Mouse (Mus musculus) liver, embryonic 11.5 days (tissue): ENCODE data around the gene Daam1. TPM values are rescaled to one million over a fixed set of nuclear protein-coding genes. Genes with fewer than 3 reads are reported as not detected.

Source experiments
- ATAC-seq: fragments of 200-750 bp; cut with Nextera tagmentation; replicated peaks from 2 replicates; pipeline ENCODE4 v1.8.0; 2017; ENCODE audit warnings: moderate number of reproducible peaks, mild to moderate bottlenecking, moderate TSS enrichment, moderate library complexity; ENCODE audit not compliant: low FRiP score
- DNase-seq: peaks from one replicate; pipeline ENCODE4 v3.0.0-alpha.2; 2017; ENCODE audit warnings: low spot score
- H3K27ac ChIP-seq: fragments of 300-500 bp; sonication (generic); 2 replicates; pipeline ENCODE4 v1.5.1; 2014; ENCODE audit warnings: mild to moderate bottlenecking, low read depth, low read length, control low read depth
- H3K27me3 ChIP-seq: fragments of 300-500 bp; sonication (generic); replicated peaks from 2 replicates; pipeline ENCODE4 v1.6.1; 2014; ENCODE audit warnings: low read length, mixed read lengths; ENCODE audit not compliant: control insufficient read depth, insufficient read depth
- H3K36me3 ChIP-seq: fragments of 300-500 bp; sonication (generic); 2 replicates; pipeline ENCODE4 v1.6.1; 2014; ENCODE audit warnings: mild to moderate bottlenecking, low read length, moderate library complexity, mixed read lengths; ENCODE audit not compliant: control insufficient read depth, insufficient read depth
- H3K4me1 ChIP-seq: fragments of 300-500 bp; sonication (generic); replicated peaks from 2 replicates; pipeline ENCODE4 v1.6.1; 2014; ENCODE audit warnings: low read length, mixed read lengths; ENCODE audit not compliant: control insufficient read depth, insufficient read depth
- H3K4me2 ChIP-seq: fragments of 300-500 bp; sonication (generic); 2 replicates; pipeline ENCODE4 v1.6.1; 2014; ENCODE audit warnings: mild to moderate bottlenecking, control low read depth, moderate library complexity
- H3K4me3 ChIP-seq: fragments of 300-500 bp; sonication (generic); 2 replicates; pipeline ENCODE4 v1.5.1; 2014; ENCODE audit warnings: low read depth, low read length, control low read depth
- H3K9ac ChIP-seq: fragments of 300-500 bp; sonication (generic); 2 replicates; pipeline ENCODE4 v1.6.1; 2014; ENCODE audit warnings: low read depth, low read length, control low read depth
- H3K9me3 ChIP-seq: fragments of 300-500 bp; sonication (generic); 2 replicates; pipeline ENCODE4 v1.6.1; 2016; ENCODE audit warnings: low read length, inconsistent platforms, mixed read lengths; ENCODE audit not compliant: control insufficient read depth
- WGBS: fragments of 180-500 bp; shearing (Covaris S2); extraction: QIAGEN DNeasy Blood & Tissue Kit; methylation state at CpG from one replicate; pipeline ENCODE4 v1.1.7; 2014; 5-methylcytosine and 5-hydroxymethylcytosine counted together
- polyA plus RNA-seq: library from polyadenylated mRNA; unstranded; fragments of >200 nt; fragmentation: Nextera tagmentation; extraction: Ambion mirVana; gene quantifications from 2 replicates; pipeline ENCODE4 v1.2.1, GENCODE M21; 2014

Gene Daam1
- polyA plus RNA-seq, 1 experiment from 2014 or later: 15.2 TPM

GRCm38 (mm10) chr12:71928092-71928491, 97.2 kb downstream of the Daam1 start:
- WGBS: 88% methylated on average over 6 of the region's 6 CpGs
- H3K27ac ChIP-seq: no peak overlapping the region
- peaks cover 31% of the 10 kb centered on the region for H3K4me1 ChIP-seq
- DNase-seq (no peak), ATAC-seq (no peak)
- no peaks in the 10 kb centered on the region for H3K27me3 ChIP-seq
- no peaks in the 10 kb centered on the region for H3K36me3 ChIP-seq
- no peaks in the 10 kb centered on the region for H3K9me3 ChIP-seq
- H3K4me2 ChIP-seq: no peak overlapping the region
- H3K9ac ChIP-seq: no peak overlapping the region
- H3K4me3 ChIP-seq: no peak overlapping the region

GRCm38 (mm10) chr12:71929876-71930275, 99.0 kb downstream of the Daam1 start:
- Histone ChIP-seq H3K36me3 (no peaks in the 10 kb centered on the region), H3K27me3 (no peaks in the 10 kb centered on the region), H3K4me1 (peaks cover 38% of the 10 kb centered on the region), H3K27ac (no peak overlapping the region; the same call in 1 of the 2 replicates), H3K9me3 (no peaks in the 10 kb centered on the region), H3K4me3 (no peak overlapping the region), H3K9ac (no peak overlapping the region), H3K4me2 (peak overlapping the region; percentile 18)
- DNase-seq (no peak), ATAC-seq (peak; percentile 76)
- 56% methylated on average over 2 of the region's 2 CpGs for WGBS

GRCm38 (mm10) chr12:71932433-71933386, 101.8 kb downstream of the Daam1 start:
- ATAC-seq (peak; percentile 94), DNase-seq (peak; percentile 40)
- Histone ChIP-seq H3K9ac (no peak overlapping the region), H3K9me3 (no peaks in the 10 kb centered on the region), H3K36me3 (peaks cover 5% of the 10 kb centered on the region; the same call in 1 of the 2 replicates), H3K4me2 (0 out of 2 replicates have a peak overlapping the region, but pooled peaks have one; percentile 12), H3K27me3 (no peaks in the 10 kb centered on the region), H3K27ac (peak overlapping the region; percentile 75), H3K4me3 (no peak overlapping the region), H3K4me1 (peaks cover 38% of the 10 kb centered on the region)
- 41% methylated on average over 9 of the region's 9 CpGs for WGBS

- DNase-seq: no peak
- 86% methylated on average over 6 of the region's 6 CpGs for WGBS
- ATAC-seq: no peak
- H3K36me3 ChIP-seq: peaks cover 5% of the 10 kb centered on the region; the same call in 1 of the 2 replicates
- peak overlapping the region; percentile 19; the same call in 1 of the 2 replicates for H3K27ac ChIP-seq
- no peaks in the 10 kb centered on the region for H3K9me3 ChIP-seq
- H3K9ac ChIP-seq: no peak overlapping the region
- no peak overlapping the region for H3K4me2 ChIP-seq
- H3K27me3 ChIP-seq: no peaks in the 10 kb centered on the region
- H3K4me3 ChIP-seq: no peak overlapping the region
- peaks cover 36% of the 10 kb centered on the region for H3K4me1 ChIP-seq
Observed at GRCm38 (mm10) chr12:71933989-71934645, 103.2 kb downstream of the Daam1 start.

- H3K27me3 ChIP-seq: no peaks in the 10 kb centered on the region
- H3K4me3 ChIP-seq: no peak overlapping the region
- 63% methylated on average over 1 of the region's 1 CpGs for WGBS
- H3K36me3 ChIP-seq: peaks cover 5% of the 10 kb centered on the region; the same call in 1 of the 2 replicates
- H3K9me3 ChIP-seq: no peaks in the 10 kb centered on the region
- ATAC-seq (no peak), DNase-seq (no peak)
- peak overlapping the region; percentile 19; the same call in 1 of the 2 replicates for H3K27ac ChIP-seq
- no peak overlapping the region for H3K4me2 ChIP-seq
- H3K9ac ChIP-seq: no peak overlapping the region
- peaks cover 20% of the 10 kb centered on the region for H3K4me1 ChIP-seq
Observed at GRCm38 (mm10) chr12:71936636-71937035, 105.8 kb downstream of the Daam1 start.

- ATAC-seq (no peak), DNase-seq (no peak)
- H3K36me3 ChIP-seq: peaks cover 8% of the 10 kb centered on the region; the same call in 1 of the 2 replicates
- peaks cover 17% of the 10 kb centered on the region for H3K4me1 ChIP-seq
- no peak overlapping the region for H3K9ac ChIP-seq
- H3K27me3 ChIP-seq: no peaks in the 10 kb centered on the region
- H3K4me2 ChIP-seq: no peak overlapping the region
- 89% methylated on average over 5 of the region's 5 CpGs for whole genome bisulfite sequencing
- H3K27ac ChIP-seq: no peak overlapping the region
- H3K4me3 ChIP-seq: no peak overlapping the region
- no peaks in the 10 kb centered on the region for H3K9me3 ChIP-seq
Observed at GRCm38 (mm10) chr12:71938513-71938912, 107.6 kb downstream of the Daam1 start.

GRCm38 (mm10) chr12:71941290-71941689, 110.4 kb downstream of the Daam1 start:
- H3K4me3 ChIP-seq: no peak overlapping the region
- no peak overlapping the region for H3K27ac ChIP-seq
- ATAC-seq: no peak
- DNase-seq: no peak
- WGBS: 93% methylated on average over 5 of the region's 5 CpGs
- H3K36me3 ChIP-seq: peaks cover 14% of the 10 kb centered on the region; the same call in 1 of the 2 replicates
- no peak overlapping the region for H3K9ac ChIP-seq
- H3K9me3 ChIP-seq: no peaks in the 10 kb centered on the region
- peaks cover 12% of the 10 kb centered on the region for H3K4me1 ChIP-seq
- no peaks in the 10 kb centered on the region for H3K27me3 ChIP-seq
- H3K4me2 ChIP-seq: no peak overlapping the region

GRCm38 (mm10) chr12:71943112-71943511, 112.2 kb downstream of the Daam1 start:
- Histone ChIP-seq H3K36me3 (peaks cover 13% of the 10 kb centered on the region; the same call in 1 of the 2 replicates), H3K9me3 (no peaks in the 10 kb centered on the region), H3K27me3 (no peaks in the 10 kb centered on the region), H3K9ac (no peak overlapping the region), H3K4me3 (no peak overlapping the region), H3K4me2 (no peak overlapping the region), H3K27ac (no peak overlapping the region), H3K4me1 (peaks cover 12% of the 10 kb centered on the region)
- DNase-seq (no peak), ATAC-seq (peak; percentile 71)
- 59% methylated on average over 9 of the region's 9 CpGs for WGBS
